Mouse (Mus musculus) midbrain, embryonic 14.5 days (tissue): ENCODE measurements at regions not wholly inside any gene's neighbourhood (a gene's known extent, or its start where the extent isn't known, plus 50 kb on each side); places are given as distances from the start of the nearest gene placed in this dataset.
"Not testable (repeated sequence)": the region's sequence is repeated elsewhere in the genome, so short reads cannot be mapped to it uniquely, and the experiment has no call there.

Source experiments
- ATAC-seq: fragments of 200-750 bp; cut with Nextera tagmentation; 2 replicates; pipeline ENCODE4 v1.8.0; 2017; ENCODE audit warnings: moderate number of reproducible peaks, moderate library complexity; ENCODE audit not compliant: low FRiP score, low TSS enrichment
- DNase-seq: peaks from one replicate; pipeline ENCODE4 v3.0.0-alpha.2; 2015
- H3K27ac ChIP-seq: fragments of 300-500 bp; sonication (generic); replicated peaks from 2 replicates; pipeline ENCODE4 v1.5.1; 2014; ENCODE audit warnings: mild to moderate bottlenecking, low read depth, low read length, moderate library complexity
- H3K27me3 ChIP-seq: fragments of 300-500 bp; sonication (generic); 2 replicates; pipeline ENCODE4 v1.6.1; 2014; ENCODE audit warnings: low read length, control low read depth, mixed read lengths; ENCODE audit not compliant: control insufficient read depth, insufficient read depth
- H3K36me3 ChIP-seq: fragments of 300-500 bp; sonication (generic); 2 replicates; pipeline ENCODE4 v1.6.1; 2014; ENCODE audit warnings: low read length, control low read depth; ENCODE audit not compliant: control insufficient read depth, insufficient read depth
- H3K4me1 ChIP-seq: fragments of 300-500 bp; sonication (generic); 2 replicates; pipeline ENCODE4 v1.6.1; 2014; ENCODE audit warnings: mild to moderate bottlenecking, antibody characterized with exemption, low read length, control low read depth; ENCODE audit not compliant: control insufficient read depth, insufficient read depth
- H3K4me2 ChIP-seq: fragments of 300-500 bp; sonication (generic); 2 replicates; pipeline ENCODE4 v1.6.1; 2014; ENCODE audit warnings: mild to moderate bottlenecking, low read length, moderate library complexity
- H3K4me3 ChIP-seq: fragments of 300-500 bp; sonication (generic); replicated peaks from 2 replicates; pipeline ENCODE4 v1.5.1; 2014; ENCODE audit warnings: low read depth, low read length
- H3K9ac ChIP-seq: fragments of 300-500 bp; sonication (generic); replicated peaks from 2 replicates; pipeline ENCODE4 v1.6.1; 2014; ENCODE audit warnings: mild to moderate bottlenecking, low read length, moderate library complexity
- H3K9me3 ChIP-seq: fragments of 300-500 bp; sonication (generic); 2 replicates; pipeline ENCODE4 v1.6.1; 2016; ENCODE audit warnings: low read length, control low read depth, mixed read lengths; ENCODE audit not compliant: control insufficient read depth
- WGBS: fragments of 180-500 bp; shearing (Covaris S2); extraction: QIAGEN DNeasy Blood & Tissue Kit; methylation state at CpG from one replicate; pipeline ENCODE4 v1.1.7; 2014; 5-methylcytosine and 5-hydroxymethylcytosine counted together

DNA sequence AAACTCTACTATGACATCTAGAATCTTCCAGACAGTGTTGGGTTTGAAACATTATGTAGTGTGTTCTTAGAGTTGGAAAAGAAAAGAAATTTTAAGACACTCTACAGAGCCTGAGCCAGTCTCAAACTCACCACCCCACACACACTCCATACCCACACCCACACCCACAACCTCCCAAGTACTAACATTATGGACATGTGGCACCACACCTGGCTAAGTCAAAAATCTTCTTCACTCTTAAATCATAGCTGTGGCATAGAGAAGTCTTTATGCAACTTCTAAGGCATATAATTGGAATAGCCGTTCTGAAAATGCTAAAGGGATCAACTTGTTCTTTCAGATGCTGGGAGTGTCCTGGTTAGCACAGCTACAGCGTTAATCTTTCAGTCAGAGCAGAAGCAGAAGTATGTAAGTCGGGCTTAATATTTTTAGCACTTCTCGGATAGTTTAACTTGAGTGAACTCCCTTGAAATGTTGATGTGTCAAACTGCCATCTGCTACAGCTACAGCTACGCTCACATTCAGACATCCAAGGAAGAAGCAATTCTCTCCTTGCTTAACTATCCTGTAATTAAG is 68.6 kb upstream of the Creb1 start:
- DNase-seq (no peak), ATAC-seq (no peak)
- Histone ChIP-seq H3K9ac (no peak overlapping the region), H3K27ac (no peak overlapping the region), H3K27me3 (no peaks in the 10 kb centered on the region), H3K4me3 (no peak overlapping the region), H3K4me1 (no peaks in the 10 kb centered on the region), H3K9me3 (no peaks in the 10 kb centered on the region), H3K36me3 (no peaks in the 10 kb centered on the region), H3K4me2 (no peak overlapping the region)
- WGBS, result 85% methylated on average over 5 of the region's 5 CpGs

DNA sequence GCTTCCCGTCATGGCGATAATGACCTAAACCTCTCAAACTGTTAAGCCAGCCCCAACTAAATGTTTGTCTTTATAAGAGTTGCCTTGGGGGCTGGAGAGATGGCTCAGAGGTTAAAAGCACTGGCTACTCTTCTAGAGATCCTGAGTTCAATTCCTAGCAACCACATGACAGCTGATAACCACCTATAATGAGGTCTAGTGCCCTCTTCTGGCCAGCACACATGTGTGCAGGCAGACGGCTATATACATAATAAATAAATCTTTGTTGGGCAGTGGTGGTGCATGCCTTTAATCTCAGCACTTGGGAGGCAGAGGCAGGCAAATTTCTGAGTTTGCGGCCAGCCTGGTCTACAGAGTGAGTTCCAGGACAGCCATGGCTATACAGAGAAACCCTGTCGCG is 70.8 kb upstream of the Creb1 start:
- not testable (repeated sequence) for H3K9me3 ChIP-seq, H3K27ac ChIP-seq, ATAC-seq, H3K4me2 ChIP-seq, H3K4me1 ChIP-seq, H3K9ac ChIP-seq, H3K4me3 ChIP-seq, DNase-seq, H3K27me3 ChIP-seq, H3K36me3 ChIP-seq
- WGBS, result 94% methylated on average over 6 of the region's 6 CpGs

DNA sequence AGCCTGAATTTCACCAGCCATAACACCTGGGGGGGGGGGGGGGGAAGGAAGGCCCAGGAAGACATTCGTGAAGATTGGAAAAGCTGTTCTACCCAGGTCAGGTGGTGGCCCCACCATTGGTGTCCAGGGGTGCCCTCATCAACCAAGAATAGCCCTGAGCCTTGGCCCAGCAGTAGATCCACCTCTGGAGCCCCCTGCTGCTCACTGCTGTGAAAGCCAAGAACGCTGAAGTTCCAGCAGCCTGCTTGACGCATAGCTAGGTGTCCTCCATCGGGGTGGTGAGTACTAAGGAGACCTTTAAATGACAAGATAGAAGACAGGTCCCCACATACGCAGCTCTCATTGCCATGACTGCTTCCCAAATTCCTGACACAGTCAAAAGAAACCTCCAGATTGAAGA is 74.6 kb upstream of the Creb1 start:
- Histone ChIP-seq H3K27me3 (no peaks in the 10 kb centered on the region), H3K4me3 (no peak overlapping the region), H3K27ac (no peak overlapping the region), H3K36me3 (no peaks in the 10 kb centered on the region), H3K9ac (no peak overlapping the region), H3K4me1 (no peaks in the 10 kb centered on the region), H3K9me3 (no peaks in the 10 kb centered on the region), H3K4me2 (no peak overlapping the region)
- ATAC-seq, result no peak
- no peak for DNase-seq
- 85% methylated on average over 5 of the region's 5 CpGs for WGBS

DNA sequence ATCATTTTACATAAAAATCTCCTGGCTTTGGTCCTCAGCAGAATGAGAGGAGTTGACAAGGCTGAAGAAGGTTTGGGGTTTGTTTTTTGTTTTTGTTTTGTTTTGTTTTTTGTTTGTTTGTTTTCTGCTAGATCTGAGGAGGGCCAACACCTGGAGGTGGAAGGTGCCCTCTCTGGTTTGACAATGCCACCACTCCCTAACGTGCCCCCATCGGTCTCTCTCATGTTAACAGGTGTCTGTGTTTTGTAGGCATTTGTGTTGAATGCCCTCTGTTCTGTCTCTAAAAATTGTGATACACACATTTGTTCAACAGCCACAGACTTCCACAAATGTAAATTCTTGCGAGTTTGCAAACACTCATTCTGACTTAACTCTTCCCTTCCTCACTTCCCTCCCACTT is 83.3 kb upstream of the Creb1 start:
- no peak overlapping the region for H3K4me2 ChIP-seq
- DNase-seq (no peak), ATAC-seq (no peak)
- H3K36me3 ChIP-seq, result no peaks in the 10 kb centered on the region
- H3K27ac ChIP-seq, result no peak overlapping the region
- no peak overlapping the region for H3K9ac ChIP-seq
- no peaks in the 10 kb centered on the region for H3K27me3 ChIP-seq
- H3K9me3 ChIP-seq, result no peaks in the 10 kb centered on the region
- no peak overlapping the region for H3K4me3 ChIP-seq
- 81% methylated on average over 3 of the region's 3 CpGs for WGBS
- H3K4me1 ChIP-seq, result peaks cover 11% of the 10 kb centered on the region; the same call in 1 of the 2 replicates

DNA sequence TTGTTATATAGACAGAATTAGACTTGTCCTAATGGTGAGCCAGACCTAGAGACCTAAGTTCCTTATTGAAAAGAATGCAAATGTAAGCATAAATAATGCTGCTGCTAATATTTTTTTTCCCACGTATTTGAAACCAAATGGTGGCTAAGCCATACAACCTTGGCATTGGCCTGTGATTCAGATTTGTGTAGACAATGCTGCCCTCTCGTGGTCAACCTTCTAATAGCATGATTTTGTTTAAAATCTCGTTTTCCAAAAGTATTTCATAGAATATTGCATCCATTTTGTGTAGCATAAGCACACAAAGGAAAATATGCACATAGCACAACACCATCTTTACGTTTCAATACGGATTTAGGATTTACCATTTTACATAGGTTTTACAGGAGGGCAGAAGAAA is 84.4 kb upstream of the Creb1 start:
- H3K9ac ChIP-seq, result no peak overlapping the region
- no peaks in the 10 kb centered on the region for H3K27me3 ChIP-seq
- H3K4me3 ChIP-seq, result no peak overlapping the region
- no peak overlapping the region for H3K27ac ChIP-seq
- peak; percentile 92 for DNase-seq
- H3K9me3 ChIP-seq, result no peaks in the 10 kb centered on the region
- no peak overlapping the region for H3K4me2 ChIP-seq
- WGBS, result 2% methylated on average over 5 of the region's 5 CpGs
- ATAC-seq, result no peak
- H3K36me3 ChIP-seq, result no peaks in the 10 kb centered on the region
- H3K4me1 ChIP-seq, result peaks cover 11% of the 10 kb centered on the region; the same call in 1 of the 2 replicates

DNA sequence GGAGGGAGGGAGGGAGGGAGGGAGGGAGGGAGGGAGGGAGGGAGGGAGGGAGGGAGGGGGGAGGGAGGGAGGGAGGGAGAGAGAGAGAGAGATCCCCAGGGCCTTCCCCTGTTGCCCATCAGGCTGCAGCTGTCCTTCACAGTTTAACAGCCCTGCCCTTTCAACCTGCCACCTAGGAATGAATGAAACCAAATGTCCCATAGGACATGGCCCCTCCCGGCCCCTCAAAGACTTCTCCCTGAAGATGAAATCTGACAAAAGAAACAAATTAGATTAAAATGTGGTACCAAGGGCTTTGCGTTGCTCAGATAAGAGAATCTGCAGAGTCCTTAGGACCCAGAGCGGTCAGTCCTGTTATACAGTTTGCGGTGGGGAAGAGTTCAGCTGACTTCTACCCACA is 86.0 kb upstream of the Creb1 start:
- H3K4me3 ChIP-seq, result no peak overlapping the region
- H3K27me3 ChIP-seq, result no peaks in the 10 kb centered on the region
- WGBS, result 42% methylated on average over 4 of the region's 4 CpGs
- no peak overlapping the region for H3K9ac ChIP-seq
- H3K27ac ChIP-seq, result no peak overlapping the region
- peaks cover 18% of the 10 kb centered on the region for H3K4me1 ChIP-seq
- DNase-seq (peak; percentile 13), ATAC-seq (no peak)
- no peaks in the 10 kb centered on the region for H3K36me3 ChIP-seq
- no peaks in the 10 kb centered on the region for H3K9me3 ChIP-seq
- no peak overlapping the region for H3K4me2 ChIP-seq

DNA sequence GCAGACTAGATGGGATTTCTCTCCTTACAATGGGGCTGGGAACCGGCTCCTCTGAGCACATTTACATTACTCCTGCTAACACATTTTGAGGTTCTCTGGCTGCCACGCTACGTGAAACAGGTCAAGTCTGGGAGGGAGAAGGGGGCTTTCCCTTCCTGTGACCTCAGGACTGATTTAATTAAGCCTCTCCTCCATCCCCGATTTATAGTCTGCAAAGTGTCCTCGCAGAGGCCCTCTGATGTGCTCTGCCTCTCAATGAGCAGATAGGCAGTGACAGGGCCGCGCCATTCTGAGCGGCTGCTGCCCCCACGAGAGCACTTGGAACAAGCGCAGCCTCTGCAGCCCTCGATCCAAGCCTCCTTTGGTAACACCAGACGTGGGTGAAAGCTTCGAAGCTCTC is 86.5 kb upstream of the Creb1 start:
- ATAC-seq (peak; percentile 90), DNase-seq (peak; percentile 96)
- Histone ChIP-seq H3K4me1 (peaks cover 18% of the 10 kb centered on the region), H3K4me3 (no peak overlapping the region), H3K27ac (peak overlapping the region; percentile 77), H3K9ac (peak overlapping the region; percentile 20; the same call in 1 of the 2 replicates), H3K36me3 (no peaks in the 10 kb centered on the region), H3K9me3 (no peaks in the 10 kb centered on the region), H3K27me3 (no peaks in the 10 kb centered on the region), H3K4me2 (peak overlapping the region; percentile 34)
- 3% methylated on average over 13 of the region's 13 CpGs for WGBS

DNA sequence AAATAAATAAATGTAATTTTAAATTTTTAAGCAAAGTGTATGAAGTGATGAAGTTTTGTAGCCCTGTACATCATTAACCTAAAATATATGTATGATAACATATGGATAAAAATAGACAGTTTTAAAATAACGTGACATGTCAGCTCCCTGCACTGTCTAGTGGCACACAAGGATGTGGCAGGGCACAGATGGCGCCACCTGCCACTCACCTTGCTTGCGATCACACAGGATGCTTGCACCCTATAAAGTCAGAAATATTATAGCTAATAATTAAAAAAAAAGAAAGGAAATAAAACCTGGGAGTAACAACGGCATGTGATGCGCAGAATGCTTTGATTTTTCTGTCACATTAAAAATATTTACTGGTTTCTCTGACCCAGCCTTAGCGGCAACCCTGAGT is 89.0 kb upstream of the Creb1 start:
- ATAC-seq, result no peak
- DNase-seq, result peak; percentile 24
- WGBS, result 85% methylated on average over 6 of the region's 6 CpGs

DNA sequence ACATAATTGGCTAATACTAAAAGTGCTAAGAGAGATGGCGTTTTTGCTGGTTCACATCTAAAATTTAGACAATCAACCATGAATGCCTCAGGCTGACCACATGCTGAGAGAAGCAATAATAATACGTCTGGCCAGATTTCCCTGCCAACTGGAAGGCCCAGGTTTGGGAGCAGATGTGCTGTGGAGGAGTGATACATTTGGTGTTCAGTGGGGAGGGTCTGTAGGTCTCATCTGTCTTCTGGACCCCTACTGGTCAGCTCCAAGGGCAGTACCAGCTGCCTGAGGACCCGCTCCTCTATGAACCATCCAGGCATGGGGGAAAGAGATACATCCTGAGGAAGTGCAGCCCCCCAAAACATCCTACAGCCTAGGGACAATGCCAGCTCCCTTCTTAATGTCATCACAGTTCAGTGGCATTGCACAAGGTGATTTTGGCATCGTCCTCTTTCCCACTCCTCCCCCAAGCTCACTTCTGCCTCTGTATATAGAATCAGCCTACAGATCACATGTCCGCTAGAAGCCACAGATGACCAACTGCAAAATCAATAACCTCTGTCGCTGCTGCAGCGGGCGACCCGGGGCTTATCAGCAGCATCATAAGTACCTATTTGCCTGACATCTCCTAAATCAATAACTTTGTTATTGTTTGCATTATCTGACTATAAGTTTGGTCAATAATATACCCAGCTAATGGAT is 90.1 kb upstream of the Creb1 start:
- Histone ChIP-seq H3K36me3 (no peaks in the 10 kb centered on the region), H3K27ac (0 out of 2 replicates have a peak overlapping the region, but pooled peaks have one; percentile 32), H3K9ac (no peak overlapping the region), H3K4me3 (no peak overlapping the region), H3K4me1 (peaks cover 18% of the 10 kb centered on the region), H3K9me3 (no peaks in the 10 kb centered on the region), H3K4me2 (no peak overlapping the region), H3K27me3 (no peaks in the 10 kb centered on the region)
- 69% methylated on average over 9 of the region's 9 CpGs for WGBS
- DNase-seq (peak; percentile 36), ATAC-seq (no peak)

More for the DNA sequence above, 89.0 kb upstream of the Creb1 start:
- Histone ChIP-seq H3K4me2 (no peak overlapping the region), H3K4me3 (no peak overlapping the region), H3K9me3 (no peaks in the 10 kb centered on the region), H3K27ac (no peak overlapping the region), H3K4me1 (peaks cover 18% of the 10 kb centered on the region), H3K36me3 (no peaks in the 10 kb centered on the region), H3K9ac (no peak overlapping the region), H3K27me3 (no peaks in the 10 kb centered on the region)
